Mouse (Mus musculus) liver, embryonic 14.5 days (tissue): ENCODE results near the gene Edf1.

Experiments used
- CTCF ChIP-seq: IDR thresholded peaks from 2 replicates; pipeline ENCODE4 v1.5.1; 2016; ENCODE audit warnings: antibody characterized with exemption, low read depth, control low read depth
- EP300 ChIP-seq: IDR thresholded peaks from 2 replicates; pipeline ENCODE4 v1.6.1; 2016; ENCODE audit warnings: antibody characterized with exemption, low read depth

DNA sequence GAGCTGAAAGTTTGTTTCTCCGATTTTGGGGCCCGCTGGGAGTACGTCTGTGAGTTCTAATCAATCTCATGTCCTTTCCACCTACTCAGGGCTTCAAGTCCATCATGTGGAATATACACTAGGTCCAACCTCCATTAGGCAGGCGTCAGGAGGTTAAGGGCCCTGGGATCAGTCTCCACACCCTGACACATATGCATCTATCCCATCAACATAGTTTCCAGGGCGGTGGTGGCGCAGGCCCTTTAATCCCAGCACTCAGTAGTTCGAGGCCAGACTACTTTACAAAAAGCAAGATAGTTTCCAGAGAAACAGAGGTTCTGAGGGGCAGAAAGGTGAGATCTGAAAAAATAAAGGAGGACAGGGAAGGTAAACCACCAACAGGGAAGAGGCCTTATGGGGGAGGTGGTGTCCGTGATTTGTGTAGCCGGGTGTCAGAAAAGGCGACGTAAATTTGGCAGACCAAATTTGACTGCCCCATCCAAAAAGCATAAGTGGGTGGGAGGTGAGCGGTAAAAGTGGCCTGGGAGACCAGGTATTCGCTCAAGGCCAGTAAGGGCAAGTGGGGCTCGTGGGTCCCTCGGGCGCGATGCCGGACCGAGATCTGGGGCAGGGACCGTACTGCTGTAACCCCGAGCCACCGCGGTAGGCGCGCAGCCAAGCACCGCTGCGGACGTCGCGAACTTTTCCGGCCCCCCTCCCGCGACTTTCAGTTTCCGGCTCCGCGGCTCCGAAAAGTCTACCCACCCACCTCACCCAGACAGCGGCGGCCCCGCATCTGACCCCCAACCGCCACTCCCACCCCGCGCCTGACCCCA, 11.4 kb upstream of the Edf1 start:
- 0 out of 2 replicates have a peak, but pooled peaks have one; percentile 25 for TF ChIP-seq CTCF
- TF ChIP-seq EP300 = no peak
